Mouse (Mus musculus) embryo, embryonic 9.5 days (tissue): Measurements from ENCODE around the gene Olfr982.

Source experiments
- DNase-seq: peaks from one replicate; pipeline ENCODE4 v3.0.0-alpha.2; 2017; ENCODE audit errors: extremely low spot score

The Olfr982 gene

GRCm38 (mm10) chr9:40073529-40073928 lies at the start of gene Olfr982:
Olfr982 (plus strand) TSS chr9:40073829.
- DNase-seq = no peak

GRCm38 (mm10) chr9:40050138-40050537 lies 23.5 kb upstream of the Olfr982 start:
- DNase-seq = no peak

GRCm38 (mm10) chr9:40093495-40093894 lies 19.9 kb downstream of the Olfr982 start, which contains the start of gene Olfr983:
Olfr983 (minus strand) TSS chr9:40093595.
- DNase-seq = no peak

- no peak for DNase-seq
Observed at GRCm38 (mm10) chr9:40094769-40095168, 21.1 kb downstream of the Olfr982 start.

GRCm38 (mm10) chr9:40114106-40114505 lies 40.5 kb downstream of the Olfr982 start, which contains the start of gene Olfr984:
Olfr984 (minus strand) TSS chr9:40114206.
- DNase-seq = no peak

GRCm38 (mm10) chr9:40116645-40117286 lies 43.1 kb downstream of the Olfr982 start:
- DNase-seq = no peak

GRCm38 (mm10) chr9:40117287-40117659 lies 43.6 kb downstream of the Olfr982 start:
- no peak for DNase-seq
